Mouse (Mus musculus): Measurements from ENCODE around the gene Fam43b. TPM values are rescaled to one million over a fixed set of nuclear protein-coding genes. Genes with fewer than 3 reads are reported as not detected.

Gene Fam43b
- polyA plus RNA-seq, 1 experiment from 2014 or later = 0.40 TPM

Other genes starting within 250 kb of the Fam43b start
- 195 and 207 TPM in 2 replicates for gene Hp1bp3, start 180.2 kb downstream of the Fam43b start, polyA plus RNA-seq (2016; fragmentation: Nextera tagmentation; extraction: Ambion mirVana)
- 1.1 and 1.2 TPM in 2 replicates for gene Sh2d5, start 146.1 kb downstream of the Fam43b start, polyA plus RNA-seq (2016; fragmentation: Nextera tagmentation; extraction: Ambion mirVana)
- 1.3 and 1.9 TPM in 2 replicates for gene Kif17, start 146.1 kb downstream of the Fam43b start, polyA plus RNA-seq (2016; fragmentation: Nextera tagmentation; extraction: Ambion mirVana)
- gene Ddost, start 91.8 kb downstream of the Fam43b start, polyA plus RNA-seq (2016; fragmentation: Nextera tagmentation; extraction: Ambion mirVana) = 300 and 305 TPM in 2 replicates
- 54.9 and 59.1 TPM in 2 replicates for gene Pink1, start 70.2 kb downstream of the Fam43b start, polyA plus RNA-seq (2016; fragmentation: Nextera tagmentation; extraction: Ambion mirVana)
- gene Cda, start 28.5 kb downstream of the Fam43b start, polyA plus RNA-seq (2016; fragmentation: Nextera tagmentation; extraction: Ambion mirVana) = 5.7 and 6.2 TPM in 2 replicates
- gene Mul1, start 38.1 kb upstream of the Fam43b start, polyA plus RNA-seq (2016; fragmentation: Nextera tagmentation; extraction: Ambion mirVana) = 18.2 and 19.9 TPM in 2 replicates
- 2.5 and 2.8 TPM in 2 replicates for gene Camk2n1, start 57.8 kb upstream of the Fam43b start, polyA plus RNA-seq (2016; fragmentation: Nextera tagmentation; extraction: Ambion mirVana)
- 0.23 TPM in 1 of 2 replicates, not detected in the other for gene Vwa5b1, start 239.4 kb upstream of the Fam43b start, polyA plus RNA-seq (2016; fragmentation: Nextera tagmentation; extraction: Ambion mirVana)